Mouse (Mus musculus): ENCODE measurements around the gene Spta1.

The Spta1 gene

GRCm38 (mm10) chr1:174269162-174269561 lies 96.6 kb downstream of the Spta1 start:
- no peak for DNase-seq

- DNase-seq, result no peak
Observed at GRCm38 (mm10) chr1:174270643-174271042, 98.1 kb downstream of the Spta1 start.
